Mouse (Mus musculus) erythroblast, embryonic 14.5 days (primary cell): Measurements from ENCODE around the gene Itgb6. TPM values are rescaled to one million over a fixed set of nuclear protein-coding genes. Genes with fewer than 3 reads are reported as not detected.

ENCODE experiments used
- H3K27me3 ChIP-seq: 2 replicates; pipeline ENCODE4 v1.6.1; 2012; ENCODE audit warnings: inconsistent platforms; ENCODE audit not compliant: control insufficient read depth
- H3K36me3 ChIP-seq: 2 replicates; pipeline ENCODE4 v1.6.1; 2012; ENCODE audit warnings: mild to moderate bottlenecking, inconsistent platforms; ENCODE audit not compliant: control insufficient read depth
- H3K4me1 ChIP-seq: 2 replicates; pipeline ENCODE4 v1.6.1; 2012; ENCODE audit warnings: inconsistent platforms; ENCODE audit not compliant: control insufficient read depth
- H3K4me3 ChIP-seq: replicated peaks from 2 replicates; pipeline ENCODE3; 2012; ENCODE audit warnings: moderate library complexity, mild to moderate bottlenecking, inconsistent platforms
- H3K9me3 ChIP-seq: 2 replicates; pipeline ENCODE4 v1.6.1; 2012; ENCODE audit warnings: low read length, inconsistent platforms, mixed read lengths; ENCODE audit not compliant: control insufficient read depth
- GATA1 ChIP-seq: IDR thresholded peaks from 2 replicates; pipeline ENCODE4 v1.6.1; 2012; ENCODE audit warnings: low read length, inconsistent platforms, mixed read lengths
- TAL1 ChIP-seq: IDR thresholded peaks from 3 replicates; pipeline ENCODE4 v1.6.1; 2012; ENCODE audit warnings: low read length, inconsistent platforms, mixed read lengths
- polyA plus RNA-seq: library from polyadenylated mRNA; stranded (reverse); fragments of >175 nt; gene quantifications from 2 replicates; pipeline ENCODE4 v1.2.3, GENCODE M21; 2012

Itgb6 gene
- polyA plus RNA-seq, 1 experiment, result not detected

DNA sequence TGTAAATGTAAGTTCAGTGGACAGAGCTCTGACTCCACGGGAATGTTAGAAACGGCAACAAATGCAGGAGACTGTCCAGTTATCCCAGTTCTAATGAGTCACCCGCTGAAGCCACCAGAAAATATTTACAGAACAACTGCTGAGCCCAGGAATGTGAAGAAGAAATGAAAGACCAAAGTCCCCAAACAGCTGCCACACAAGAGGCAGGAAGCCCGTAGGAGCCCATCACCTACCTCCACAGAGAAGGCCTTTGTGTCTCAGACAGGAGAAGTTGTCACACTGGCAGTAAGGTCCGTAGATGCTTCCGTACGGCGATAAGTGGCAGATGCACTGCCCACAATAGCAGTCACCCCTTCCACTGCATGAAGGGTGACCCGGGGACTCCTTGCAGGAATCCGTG, 94.9 kb downstream of the Itgb6 start:
- no peaks in the 10 kb centered on the region for H3K36me3 ChIP-seq
- H3K9me3 ChIP-seq, result peaks cover 2% of the 10 kb centered on the region; the same call in 1 of the 2 replicates
- H3K4me3 ChIP-seq, result no peak overlapping the region
- TF ChIP-seq TAL1, result no peak
- TF ChIP-seq GATA1, result no peak
- H3K4me1 ChIP-seq, result no peaks in the 10 kb centered on the region
- H3K27me3 ChIP-seq, result no peaks in the 10 kb centered on the region

DNA sequence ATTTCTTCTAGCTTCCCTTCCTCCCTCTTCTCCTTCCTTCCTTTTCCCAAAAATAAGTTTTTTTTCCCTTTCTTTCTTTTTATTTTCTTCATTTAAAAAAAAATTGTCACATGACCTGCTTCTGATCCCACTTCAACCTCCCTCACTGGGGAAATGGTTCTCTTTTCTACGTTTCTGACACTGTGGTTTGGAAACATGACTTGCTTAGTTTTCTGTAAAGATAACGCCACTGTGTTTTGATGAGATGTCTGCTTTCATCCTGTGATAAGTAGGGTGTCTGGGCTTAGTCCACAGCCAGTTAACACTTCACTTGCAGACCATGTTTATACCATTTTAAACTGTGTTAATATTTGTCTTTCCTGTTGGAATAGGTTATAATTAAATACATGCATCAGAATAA, 96.7 kb downstream of the Itgb6 start:
- TF ChIP-seq TAL1 (no peak), GATA1 (no peak)
- H3K36me3 ChIP-seq, result no peaks in the 10 kb centered on the region

DNA sequence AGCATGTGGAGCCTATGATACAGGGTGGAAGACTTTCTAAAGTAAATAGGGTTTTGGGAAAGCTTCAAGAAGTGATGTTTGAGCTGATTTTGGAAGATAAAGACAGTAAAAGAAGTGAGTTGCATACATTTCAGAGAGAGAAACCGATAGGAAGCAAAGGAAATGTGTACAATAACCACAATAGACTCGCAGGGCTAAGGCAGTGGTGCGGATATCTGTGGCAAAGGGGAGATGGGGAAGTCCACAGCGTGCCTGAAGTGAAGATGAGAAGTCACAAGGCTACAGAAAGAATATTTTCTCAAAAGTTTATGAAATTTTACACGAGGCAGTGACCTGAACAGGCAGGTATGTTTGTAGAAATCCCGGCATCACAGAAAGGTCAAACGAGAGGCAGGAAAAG, 100.3 kb downstream of the Itgb6 start:
- H3K36me3 ChIP-seq, result no peaks in the 10 kb centered on the region
- TF ChIP-seq TAL1 (no peak), GATA1 (no peak)
- no peaks in the 10 kb centered on the region for H3K9me3 ChIP-seq
- no peaks in the 10 kb centered on the region for H3K4me1 ChIP-seq
- H3K27me3 ChIP-seq, result no peaks in the 10 kb centered on the region
- H3K4me3 ChIP-seq, result no peak overlapping the region

More for the DNA sequence above, 96.7 kb downstream of the Itgb6 start:
- Histone ChIP-seq H3K4me3 (no peak overlapping the region), H3K4me1 (no peaks in the 10 kb centered on the region), H3K9me3 (no peaks in the 10 kb centered on the region), H3K27me3 (no peaks in the 10 kb centered on the region)

DNA sequence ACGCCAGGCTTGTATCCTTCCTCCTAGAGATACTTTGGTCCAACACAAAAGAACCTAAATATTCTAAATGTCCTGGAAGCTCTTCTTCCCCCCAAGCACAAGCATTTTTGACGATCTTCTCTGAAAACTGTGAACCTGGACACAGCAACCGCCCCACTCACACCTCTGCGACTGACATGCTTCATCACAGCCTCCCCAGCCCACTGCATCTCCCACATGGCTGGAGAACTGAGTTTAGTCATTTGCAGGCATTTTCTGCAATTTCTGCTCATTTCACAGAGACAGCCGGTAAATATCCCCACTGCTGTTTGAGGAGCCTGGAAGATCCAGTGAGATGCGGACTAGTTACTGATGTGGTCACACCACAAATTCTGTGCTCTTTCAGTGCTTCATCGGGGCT, 107.7 kb downstream of the Itgb6 start:
- no peak for TF ChIP-seq GATA1
- no peak for TF ChIP-seq TAL1
- H3K4me1 ChIP-seq, result no peaks in the 10 kb centered on the region
- H3K4me3 ChIP-seq, result no peak overlapping the region
- no peaks in the 10 kb centered on the region for H3K27me3 ChIP-seq
- no peaks in the 10 kb centered on the region for H3K9me3 ChIP-seq
- H3K36me3 ChIP-seq, result no peaks in the 10 kb centered on the region

DNA sequence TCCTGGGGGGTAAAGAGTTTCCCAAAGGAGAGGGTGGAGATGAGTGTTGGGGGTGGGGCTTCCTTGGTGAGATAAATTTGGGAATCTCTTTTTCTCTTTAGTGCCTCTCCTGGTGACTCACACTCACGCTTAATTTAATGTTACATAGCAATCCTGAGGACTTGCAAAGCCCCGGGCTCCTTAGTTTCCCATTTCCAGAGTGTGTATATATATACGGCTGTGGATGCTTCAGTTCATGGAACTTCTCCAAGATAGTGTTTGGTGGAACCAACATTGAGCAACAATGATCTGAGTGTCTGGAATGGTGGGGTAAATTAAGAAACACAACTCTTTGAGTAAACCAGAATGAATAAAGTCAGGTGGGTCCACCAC, 108.6 kb downstream of the Itgb6 start:
- Histone ChIP-seq H3K4me3 (no peak overlapping the region), H3K27me3 (no peaks in the 10 kb centered on the region), H3K9me3 (no peaks in the 10 kb centered on the region), H3K36me3 (no peaks in the 10 kb centered on the region), H3K4me1 (no peaks in the 10 kb centered on the region)
- TF ChIP-seq TAL1 (no peak), GATA1 (no peak)

DNA sequence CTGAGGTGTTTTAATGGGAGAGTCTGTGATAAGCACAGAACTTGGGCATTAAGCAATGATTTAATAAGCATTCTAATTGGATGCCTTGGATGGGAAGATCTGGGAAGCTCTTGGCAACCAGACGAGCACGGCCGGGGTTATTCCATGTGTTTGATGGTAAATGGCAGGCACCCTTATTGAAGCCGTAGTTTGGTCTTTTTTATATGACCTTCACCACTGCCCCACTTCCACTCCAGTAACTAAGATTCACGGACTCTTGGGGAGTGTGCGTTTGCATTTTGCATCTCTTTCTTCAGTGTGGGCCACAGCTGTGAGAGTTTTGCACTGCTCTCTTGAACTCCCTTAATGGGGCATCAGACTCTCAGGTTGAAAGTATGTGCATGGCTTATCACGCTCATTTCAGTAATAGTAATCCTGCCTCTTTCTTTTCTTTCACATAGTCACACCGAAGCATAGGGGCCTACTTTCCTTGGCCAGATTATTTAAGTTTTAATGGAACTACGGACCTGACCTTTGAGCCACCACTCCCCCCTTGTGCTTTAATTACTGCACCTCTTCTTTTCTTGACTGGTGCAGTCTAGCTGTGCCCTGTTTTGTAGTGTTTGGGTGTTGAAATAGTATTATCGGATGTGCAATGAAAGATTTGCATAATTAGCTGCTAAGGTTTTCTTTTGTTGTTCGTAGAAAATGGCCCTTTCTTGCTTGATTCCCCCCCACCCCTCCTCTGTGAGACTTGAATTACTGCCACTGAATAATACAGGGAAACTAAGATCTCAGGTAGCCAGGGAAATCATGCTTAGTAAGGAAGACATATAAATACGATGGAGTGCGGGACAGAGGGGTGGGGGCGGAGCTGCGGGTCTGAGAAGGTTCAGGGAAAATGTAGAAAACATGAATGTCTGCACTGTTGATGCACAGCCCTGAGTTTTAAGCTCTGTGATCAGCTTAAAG, 109.3 kb downstream of the Itgb6 start:
- no peak overlapping the region for H3K4me3 ChIP-seq
- H3K4me1 ChIP-seq, result no peaks in the 10 kb centered on the region
- no peaks in the 10 kb centered on the region for H3K36me3 ChIP-seq
- no peaks in the 10 kb centered on the region for H3K9me3 ChIP-seq
- TF ChIP-seq GATA1, result no peak
- no peak for TF ChIP-seq TAL1
- no peaks in the 10 kb centered on the region for H3K27me3 ChIP-seq

DNA sequence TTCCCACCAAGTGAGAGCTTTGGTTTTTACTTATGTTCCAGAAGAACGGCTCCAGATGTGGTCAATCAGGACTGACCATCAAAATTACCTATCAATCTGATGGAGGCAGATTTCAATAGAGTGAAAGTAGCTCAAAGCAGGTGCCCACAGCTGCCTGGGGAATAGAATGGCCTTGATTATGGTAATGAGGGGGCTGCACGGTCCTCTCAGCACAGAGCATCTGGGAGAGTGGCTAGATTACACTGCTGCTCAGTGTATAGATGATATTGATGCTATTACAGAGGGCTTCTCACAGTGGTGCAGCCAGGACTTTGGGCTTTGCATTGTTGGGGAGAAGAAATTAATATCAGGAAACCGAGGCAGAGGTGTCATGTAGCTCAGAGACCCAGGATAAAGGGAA, 110.8 kb downstream of the Itgb6 start:
- no peak overlapping the region for H3K4me3 ChIP-seq
- TF ChIP-seq GATA1 (no peak), TAL1 (no peak)
- no peaks in the 10 kb centered on the region for H3K27me3 ChIP-seq
- H3K9me3 ChIP-seq, result no peaks in the 10 kb centered on the region
- no peaks in the 10 kb centered on the region for H3K4me1 ChIP-seq
- H3K36me3 ChIP-seq, result no peaks in the 10 kb centered on the region

DNA sequence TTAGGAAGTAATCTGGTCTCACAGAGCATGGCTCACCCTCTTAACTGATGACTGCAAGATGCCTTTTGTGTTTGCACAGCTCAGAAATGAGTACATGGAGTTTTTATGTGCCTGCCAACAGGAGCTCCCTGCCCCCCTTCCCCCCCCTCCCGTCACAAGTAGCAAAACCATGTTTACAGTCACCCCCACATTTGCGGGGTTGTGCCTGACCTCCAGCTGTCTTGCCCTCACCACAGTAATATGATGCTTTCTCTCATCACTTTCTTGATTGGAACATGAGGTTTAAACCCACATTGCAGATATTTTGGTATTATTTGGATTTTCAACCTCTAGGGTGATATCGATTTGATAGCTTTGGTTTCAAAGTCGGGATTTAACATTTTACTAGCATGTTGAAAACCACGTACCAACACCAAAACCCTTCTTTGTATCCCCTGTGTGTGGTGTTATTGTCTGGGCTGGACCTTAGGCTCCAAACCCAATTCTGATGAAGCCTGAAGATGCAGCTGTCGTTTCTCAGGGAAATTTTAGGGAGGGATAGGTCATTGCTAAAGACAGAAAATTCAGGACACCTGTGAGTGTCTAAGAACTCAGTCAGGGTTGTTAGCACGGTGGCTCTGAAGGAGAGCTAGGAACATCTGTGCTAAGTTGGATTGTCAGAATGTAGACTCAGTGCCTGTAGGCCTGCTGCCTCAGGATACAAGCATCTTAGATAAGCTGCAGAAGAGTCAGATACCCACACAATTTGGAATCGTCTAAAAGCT, 112.8 kb downstream of the Itgb6 start:
- H3K27me3 ChIP-seq, result no peaks in the 10 kb centered on the region
- H3K36me3 ChIP-seq, result no peaks in the 10 kb centered on the region
- TF ChIP-seq TAL1 (no peak), GATA1 (no peak)
- no peak overlapping the region for H3K4me3 ChIP-seq
- no peaks in the 10 kb centered on the region for H3K9me3 ChIP-seq
- no peaks in the 10 kb centered on the region for H3K4me1 ChIP-seq

DNA sequence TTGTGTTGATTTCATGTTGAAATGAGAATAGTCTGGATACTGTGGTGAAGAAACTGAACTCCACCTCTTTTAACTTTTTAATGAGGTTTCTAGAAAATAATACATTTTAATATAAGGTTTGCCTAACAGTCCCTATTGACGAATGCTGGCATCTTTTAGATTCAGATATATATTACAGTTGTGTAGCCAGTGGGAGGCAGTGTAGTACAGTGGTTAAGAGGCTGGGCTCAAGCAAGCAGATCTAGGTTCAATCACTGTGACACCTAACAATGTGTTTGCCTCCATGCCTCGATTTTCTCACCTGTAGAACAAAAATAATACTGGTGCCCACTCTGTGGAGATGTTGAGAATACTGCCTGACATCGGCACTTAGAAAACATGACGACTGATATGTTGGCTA, 114.5 kb downstream of the Itgb6 start:
- no peaks in the 10 kb centered on the region for H3K27me3 ChIP-seq
- TF ChIP-seq TAL1 (no peak), GATA1 (no peak)
- no peaks in the 10 kb centered on the region for H3K4me1 ChIP-seq
- no peaks in the 10 kb centered on the region for H3K9me3 ChIP-seq
- no peak overlapping the region for H3K4me3 ChIP-seq
- H3K36me3 ChIP-seq, result no peaks in the 10 kb centered on the region
